Mouse (Mus musculus) heart, adult 2 months (tissue): ENCODE data around the gene Coro1c. TPM values are rescaled to one million over a fixed set of nuclear protein-coding genes. Genes with fewer than 3 reads are reported as not detected.
A peak's percentile ranks its signal among the peaks of the same experiment; 100 is the strongest.

Experiments used
- DNase-seq, 2 experiments: peaks; one replicate each; pipeline ENCODE4 v3.0.0; 2021
- H3K27ac ChIP-seq: fragments of 200-600 bp; 2 replicates; pipeline ENCODE4 v1.8.1; 2022
- H3K27me3 ChIP-seq: fragments of 200-500 bp; 2 replicates; pipeline ENCODE4 v1.6.1; 2012; ENCODE audit warnings: mild to moderate bottlenecking, low read length, inconsistent platforms, mixed read lengths; ENCODE audit not compliant: control insufficient read depth, insufficient read depth
- H3K36me3 ChIP-seq: fragments of 200-500 bp; 2 replicates; pipeline ENCODE4 v1.6.1; 2012; ENCODE audit warnings: low read length, inconsistent platforms; ENCODE audit not compliant: control insufficient read depth, insufficient read depth
- H3K4me1 ChIP-seq: fragments of 200-500 bp; 2 replicates; pipeline ENCODE4 v1.6.1; 2011; ENCODE audit warnings: low read length; ENCODE audit not compliant: control insufficient read depth, insufficient read depth
- H3K4me3 ChIP-seq: fragments of 200-600 bp; 2 replicates; pipeline ENCODE4 v1.8.1; 2022
- H3K79me2 ChIP-seq: fragments of 200-500 bp; replicated peaks from 2 replicates; pipeline ENCODE4 v1.6.1; 2012; ENCODE audit warnings: mild to moderate bottlenecking, inconsistent platforms, low read length, moderate library complexity, mixed read lengths; ENCODE audit not compliant: control insufficient read depth, insufficient read depth
- H3K9ac ChIP-seq: fragments of 200-500 bp; 2 replicates; pipeline ENCODE4 v1.6.1; 2012; ENCODE audit warnings: low read depth, mild to moderate bottlenecking, control low read depth, inconsistent platforms, low read length, mixed read lengths
- CTCF ChIP-seq: fragments of 200-600 bp; IDR thresholded peaks from 2 replicates; pipeline ENCODE4 v1.8.1; 2022; ENCODE audit warnings: antibody characterized with exemption, mild to moderate bottlenecking, moderate library complexity
- EP300 ChIP-seq: fragments of 200-500 bp; IDR thresholded peaks from 2 replicates; pipeline ENCODE4 v1.6.1; 2011; ENCODE audit warnings: low read depth, low read length, control low read depth; ENCODE audit not compliant: insufficient read depth
- POLR2A ChIP-seq: fragments of 200-500 bp; IDR thresholded peaks from 2 replicates; pipeline ENCODE4 v1.6.1; 2011; ENCODE audit warnings: mild to moderate bottlenecking, low read depth, low read length, control low read depth; ENCODE audit not compliant: insufficient read depth
- WGBS: fragments of 180-500 bp; shearing (Covaris S2); methylation state at CpG from one replicate; pipeline ENCODE4 v1.1.7; 2018; 5-methylcytosine and 5-hydroxymethylcytosine counted together
- intact Hi-C: fragments of 180-260 bp; cut with DNase I; formaldehyde crosslinking; loops from one replicate; pipeline ENCODE4 v1.15.1; 2025
- polyA plus RNA-seq: library from polyadenylated mRNA; depleted of rRNA; stranded (reverse); fragments of >200 nt; gene quantifications from 2 replicates; pipeline ENCODE4 v1.2.3, GENCODE M21; 2012
- total RNA-seq, 2 experiments: library from RNA; stranded (reverse); gene quantifications; 2 replicates each; pipeline ENCODE4 v1.2.3; 2021

Gene Coro1c
- total and polyA plus RNA-seq, 3 experiments = 24.1 to 30.1 (median 24.6) TPM

GRCm38 (mm10) chr5:113952519-113952918 lies 44.0 kb upstream of the Coro1c start:
- Histone ChIP-seq H3K27me3 (no peaks in the 10 kb centered on the region), H3K27ac (no peak overlapping the region), H3K4me1 (peaks cover 2% of the 10 kb centered on the region; the same call in 1 of the 2 replicates), H3K9ac (no peak overlapping the region), H3K79me2 (no peaks in the 10 kb centered on the region), H3K4me3 (no peak overlapping the region), H3K36me3 (no peaks in the 10 kb centered on the region)
- DNase-seq = no peak
- intact Hi-C loops = loop anchor here (5.0 kb wide), 1 partner anchor 180 kb away; the partner anchor contains the start of genes Iscu and Sart3
- TF ChIP-seq EP300 (no peak), CTCF (no peak), POLR2A (no peak)
- WGBS = 60% methylated on average over 10 of the region's 10 CpGs

DNA sequence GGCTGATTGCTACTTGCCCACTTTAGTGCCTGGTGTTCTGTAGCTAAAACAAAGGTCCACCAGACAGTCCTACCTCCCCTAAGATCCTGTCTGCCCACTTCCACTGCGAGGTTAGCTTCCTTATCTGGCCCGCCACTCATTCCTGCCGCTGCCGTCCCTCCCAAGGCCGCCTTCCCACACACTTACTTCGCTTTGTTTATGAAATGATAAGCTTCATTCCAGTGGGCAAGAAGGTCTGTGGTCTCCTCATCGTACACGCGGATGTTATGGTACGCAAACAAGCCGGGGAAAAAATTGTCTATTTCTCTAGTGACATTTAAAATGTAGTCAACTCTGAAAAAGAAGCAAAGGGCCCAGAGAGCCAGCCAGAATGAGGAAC lies 43.1 kb upstream of the Coro1c start:
- intact Hi-C loops = loop anchor here (5.0 kb wide), 1 partner anchor 179 kb away; the partner anchor contains the start of genes Iscu and Sart3
- Histone ChIP-seq H3K79me2 (no peaks in the 10 kb centered on the region), H3K4me3 (no peak overlapping the region), H3K9ac (no peak overlapping the region), H3K27me3 (no peaks in the 10 kb centered on the region), H3K4me1 (peaks cover 2% of the 10 kb centered on the region; the same call in 1 of the 2 replicates), H3K36me3 (no peaks in the 10 kb centered on the region), H3K27ac (no peak overlapping the region; the same call in 1 of the 2 replicates)
- TF ChIP-seq EP300 = no peak
- TF ChIP-seq CTCF = no peak
- TF ChIP-seq POLR2A = no peak
- DNase-seq = no peak
- WGBS = 51% methylated on average over 11 of the region's 11 CpGs

DNA sequence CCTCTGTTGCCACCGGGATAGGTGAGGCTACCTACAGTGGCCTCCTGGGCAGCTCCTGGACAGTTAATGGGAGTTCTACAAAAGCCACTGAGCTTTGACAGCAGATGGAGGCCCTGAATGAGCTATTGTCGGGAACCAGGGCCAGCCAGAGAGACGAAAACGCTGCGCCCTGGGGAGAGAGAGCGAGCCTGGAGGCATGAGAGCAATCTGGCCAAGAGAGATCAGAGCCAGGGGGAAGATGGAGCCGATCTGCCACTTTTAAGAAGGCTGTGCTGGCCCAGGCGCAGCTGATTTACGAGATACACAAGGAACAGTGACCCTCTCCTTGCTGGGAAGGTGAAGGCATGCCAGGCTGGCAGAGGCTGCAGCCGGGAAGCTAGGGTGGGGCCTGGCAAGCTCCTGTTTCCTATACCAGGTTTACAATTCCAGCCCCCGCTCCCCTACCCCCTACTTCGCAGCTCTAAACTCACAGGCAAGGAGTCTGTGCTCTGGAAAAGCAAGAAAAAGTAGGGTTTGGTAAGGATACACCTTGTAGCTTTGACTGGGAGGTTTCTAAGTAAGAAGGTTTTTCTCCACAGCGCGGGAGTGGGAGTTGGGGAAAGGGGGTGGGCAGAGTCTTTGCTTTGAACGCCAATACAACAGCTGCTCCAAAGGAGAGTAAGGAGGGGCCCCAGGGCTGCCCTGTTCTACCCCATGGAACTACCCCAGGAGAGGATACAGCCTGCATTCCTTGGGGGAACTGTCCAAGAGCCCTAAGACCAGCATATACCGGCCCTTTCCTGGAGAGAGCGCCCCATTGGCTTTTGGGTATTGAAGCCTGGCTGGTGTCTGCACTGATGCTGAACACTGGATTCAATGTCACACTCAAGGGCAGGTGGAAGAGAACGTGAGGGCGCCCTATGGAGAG lies 42.5 kb upstream of the Coro1c start:
- H3K9ac ChIP-seq = no peak overlapping the region
- H3K79me2 ChIP-seq = no peaks in the 10 kb centered on the region
- WGBS = 76% methylated on average over 19 of the region's 19 CpGs
- peaks cover 2% of the 10 kb centered on the region; the same call in 1 of the 2 replicates for H3K4me1 ChIP-seq
- no peak for DNase-seq
- TF ChIP-seq EP300 (no peak), CTCF (no peak), POLR2A (no peak)
- H3K4me3 ChIP-seq = no peak overlapping the region
- no peaks in the 10 kb centered on the region for H3K27me3 ChIP-seq
- intact Hi-C loops = loop anchor here (5.0 kb wide), 1 partner anchor 179 kb away; the partner anchor contains the start of genes Iscu and Sart3
- no peaks in the 10 kb centered on the region for H3K36me3 ChIP-seq
- no peak overlapping the region; the same call in 1 of the 2 replicates for H3K27ac ChIP-seq

GRCm38 (mm10) chr5:113950133-113950532 lies 41.6 kb upstream of the Coro1c start:
- Histone ChIP-seq H3K36me3 (no peaks in the 10 kb centered on the region), H3K4me1 (0 out of 2 replicates have a peak, but pooled peaks cover 2% of the 10 kb centered on the region), H3K27me3 (no peaks in the 10 kb centered on the region), H3K9ac (no peak overlapping the region), H3K79me2 (no peaks in the 10 kb centered on the region), H3K27ac (no peak overlapping the region), H3K4me3 (no peak overlapping the region)
- 78% methylated on average over 17 of the region's 17 CpGs for WGBS
- no peak for TF ChIP-seq EP300
- TF ChIP-seq CTCF = no peak
- TF ChIP-seq POLR2A = no peak
- no peak for DNase-seq
- intact Hi-C loops = loop anchor here (5.0 kb wide), 1 partner anchor 178 kb away; the partner anchor contains the start of genes Iscu and Sart3

DNA sequence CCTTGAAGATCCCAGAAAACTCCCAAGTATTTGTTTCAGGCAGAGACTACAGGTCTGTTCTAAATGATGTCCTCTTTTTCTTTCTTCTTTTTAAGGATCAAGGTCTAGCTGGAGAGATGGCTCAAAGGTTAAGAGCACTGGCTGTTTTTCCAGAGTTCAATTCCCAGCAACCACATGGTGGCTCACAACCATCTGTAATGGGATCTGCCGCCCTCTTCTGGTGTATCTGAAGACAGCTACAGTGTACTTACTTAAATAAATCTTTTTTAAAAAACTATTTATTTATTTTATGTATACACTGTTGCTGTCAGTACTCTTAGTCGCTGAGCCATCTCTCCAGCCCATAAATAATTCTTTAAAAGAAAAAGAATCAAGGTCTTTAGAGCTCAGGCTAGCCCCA lies 38.7 kb upstream of the Coro1c start:
- 73% methylated on average over 2 of the region's 2 CpGs for WGBS
- Histone ChIP-seq H3K4me1 (no peaks in the 10 kb centered on the region; the same call in 1 of the 2 replicates), H3K27ac (no peak overlapping the region), H3K79me2 (no peaks in the 10 kb centered on the region; the same call in 1 of the 2 replicates), H3K4me3 (no peak overlapping the region), H3K36me3 (no peaks in the 10 kb centered on the region), H3K9ac (no peak overlapping the region), H3K27me3 (no peaks in the 10 kb centered on the region)
- intact Hi-C loops = no loop called here
- TF ChIP-seq EP300 = no peak
- TF ChIP-seq POLR2A = no peak
- TF ChIP-seq CTCF = peak; percentile 57
- DNase-seq = no peak

- Histone ChIP-seq H3K4me1 (no peaks in the 10 kb centered on the region; the same call in 1 of the 2 replicates), H3K4me3 (no peak overlapping the region), H3K27me3 (no peaks in the 10 kb centered on the region), H3K9ac (no peak overlapping the region), H3K36me3 (no peaks in the 10 kb centered on the region), H3K79me2 (no peaks in the 10 kb centered on the region; the same call in 1 of the 2 replicates), H3K27ac (no peak overlapping the region)
- 90% methylated on average over 6 of the region's 6 CpGs for WGBS
- peak in 1 of 2 experiments; percentile 59 for DNase-seq
- intact Hi-C loops = no loop called here
- no peak for TF ChIP-seq POLR2A
- no peak for TF ChIP-seq EP300
- no peak for TF ChIP-seq CTCF
Observed at GRCm38 (mm10) chr5:113945126-113945525, 36.6 kb upstream of the Coro1c start.
